Mouse (Mus musculus): ENCODE results near the gene Neurl2. TPM values are rescaled to one million over a fixed set of nuclear protein-coding genes. Genes with fewer than 3 reads are reported as not detected.
"Not testable (repeated sequence)": the region's sequence is repeated elsewhere in the genome, so short reads cannot be mapped to it uniquely, and the experiment has no call there.

Gene Neurl2
- polyA plus RNA-seq, 1 experiment from 2014 or later: 9.0 TPM

DNA sequence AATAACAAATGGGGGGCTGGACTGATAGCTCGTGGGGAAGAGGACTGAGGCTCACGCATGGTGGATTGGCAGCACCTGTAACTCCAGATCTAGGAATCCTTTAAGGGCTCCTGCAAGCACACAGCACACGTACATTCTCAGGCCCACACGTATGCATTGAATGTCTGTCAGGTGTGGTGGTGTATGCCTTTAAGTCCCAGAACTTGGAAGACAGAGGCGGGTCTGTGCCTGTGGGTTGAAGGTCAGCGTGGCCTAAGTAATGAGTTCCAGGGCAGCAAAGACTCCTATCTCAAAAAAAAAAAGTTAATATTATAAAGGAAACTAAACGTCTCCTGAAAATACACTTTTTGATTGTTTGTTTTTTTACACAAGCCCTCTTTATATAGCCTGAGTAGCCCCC is 26.6 kb downstream of the Neurl2 start:
- WGBS: 65% methylated on average over 7 of the region's 7 CpGs
- no peak for ATAC-seq (ENCODE audit: insufficient number of reproducible peaks, insufficient read depth, low FRiP score, low TSS enrichment, low read depth)
- H3K36me3 ChIP-seq: peaks cover 20% of the 10 kb centered on the region
- peaks cover 25% of the 10 kb centered on the region for H3K4me1 ChIP-seq
- no peaks in the 10 kb centered on the region for H3K27me3 ChIP-seq
- no peak overlapping the region for H3K27ac ChIP-seq
- no peak overlapping the region for H3K4me2 ChIP-seq
- no peaks in the 10 kb centered on the region for H3K9me3 ChIP-seq
- H3K4me3 ChIP-seq: no peak overlapping the region
- H3K9ac ChIP-seq: no peak overlapping the region

DNA sequence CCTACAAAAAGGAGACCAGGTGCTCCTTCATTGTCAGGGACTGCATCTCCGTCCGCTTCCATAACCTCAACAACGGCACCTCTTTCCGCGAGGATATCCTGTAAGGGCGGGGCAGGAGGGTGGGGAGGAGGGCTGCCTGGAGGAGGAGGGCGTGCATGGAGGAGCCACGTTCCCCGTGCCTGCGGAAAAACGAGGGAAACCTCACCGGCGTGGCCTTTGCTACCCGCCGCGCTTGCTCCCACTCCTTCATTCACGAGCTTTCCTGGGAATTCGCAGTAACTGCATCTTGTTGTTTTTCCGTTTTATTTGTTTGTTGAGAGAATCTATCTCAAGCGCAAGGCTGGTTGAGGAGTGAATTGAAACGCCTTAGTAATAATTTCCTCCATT is 27.9 kb downstream of the Neurl2 start:
- Histone ChIP-seq H3K27ac (peak overlapping the region; percentile 68; the same call in 1 of the 2 replicates), H3K27me3 (no peaks in the 10 kb centered on the region), H3K4me1 (peaks cover 25% of the 10 kb centered on the region), H3K36me3 (peaks cover 31% of the 10 kb centered on the region), H3K4me3 (peak overlapping the region; percentile 87), H3K9me3 (no peaks in the 10 kb centered on the region), H3K4me2 (peak overlapping the region; percentile 91), H3K9ac (peak overlapping the region; percentile 83)
- peak; percentile 57 for ATAC-seq (ENCODE audit: insufficient number of reproducible peaks, insufficient read depth, low FRiP score, low TSS enrichment, low read depth)
- WGBS: 2% methylated on average over 21 of the region's 21 CpGs

DNA sequence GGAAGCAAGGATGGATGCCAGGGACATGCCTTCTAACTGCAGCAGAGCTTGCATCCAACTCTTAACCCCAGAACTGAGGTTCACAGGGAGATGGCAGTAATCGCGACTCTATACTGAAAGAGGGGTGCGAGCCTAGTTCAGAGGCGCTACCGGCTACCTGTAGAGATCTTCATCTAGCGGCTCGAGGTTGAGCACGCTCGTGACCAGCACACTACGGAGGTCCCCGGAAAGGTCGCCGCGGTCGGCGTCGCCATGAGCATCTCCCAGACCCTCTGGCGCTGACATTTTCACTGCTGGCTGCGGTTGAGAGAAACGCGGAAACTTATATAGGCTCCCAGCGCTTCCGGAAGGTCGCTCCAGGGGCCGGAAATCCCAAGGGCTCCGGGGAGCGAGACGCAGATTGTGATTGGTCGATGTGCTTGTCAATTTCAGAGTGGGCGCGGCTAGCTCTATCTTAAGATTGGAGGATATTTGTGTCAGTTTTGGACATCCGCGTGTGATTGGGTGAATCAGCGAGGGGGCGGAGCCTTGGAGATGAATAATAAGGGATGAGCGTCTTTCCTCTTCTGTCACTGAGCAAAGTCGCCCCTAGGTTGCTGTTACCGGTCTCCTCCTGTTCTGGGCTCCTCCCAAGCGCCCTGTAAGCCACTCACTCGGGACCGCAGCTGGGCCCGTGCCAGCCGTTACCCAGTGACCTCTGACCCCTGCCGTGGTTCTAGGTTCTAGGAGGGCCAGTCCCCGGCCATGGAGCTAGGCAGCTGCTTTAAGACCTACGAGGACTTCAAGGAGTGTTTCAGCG is 28.5 kb downstream of the Neurl2 start, which contains the start of the genes Acot8 and Zswim3:
Gene Acot8 (minus strand): TSS at position 350 of the 799 bp plus-strand sequence.
Gene Zswim3 (plus strand): TSS at position 566 of the 799 bp plus-strand sequence.
- peak within 1 kb of the TSS; percentile 91 for H3K4me2 ChIP-seq
- H3K4me3 ChIP-seq: peak within 1 kb of the TSS; percentile 87
- under 1% methylated on average over 47 of the region's 47 CpGs for WGBS
- peak within 1 kb of the TSS; percentile 86 for H3K27ac ChIP-seq
- H3K36me3 ChIP-seq: peaks cover 37% of the 10 kb centered on the region
- peak within 1 kb of the TSS; percentile 83 for H3K9ac ChIP-seq
- no peaks in the 10 kb centered on the region for H3K9me3 ChIP-seq
- ATAC-seq (ENCODE audit: insufficient number of reproducible peaks, insufficient read depth, low FRiP score, low TSS enrichment, low read depth): peak; percentile 92
- H3K4me1 ChIP-seq: peaks cover 25% of the 10 kb centered on the region
- no peaks in the 10 kb centered on the region for H3K27me3 ChIP-seq

DNA sequence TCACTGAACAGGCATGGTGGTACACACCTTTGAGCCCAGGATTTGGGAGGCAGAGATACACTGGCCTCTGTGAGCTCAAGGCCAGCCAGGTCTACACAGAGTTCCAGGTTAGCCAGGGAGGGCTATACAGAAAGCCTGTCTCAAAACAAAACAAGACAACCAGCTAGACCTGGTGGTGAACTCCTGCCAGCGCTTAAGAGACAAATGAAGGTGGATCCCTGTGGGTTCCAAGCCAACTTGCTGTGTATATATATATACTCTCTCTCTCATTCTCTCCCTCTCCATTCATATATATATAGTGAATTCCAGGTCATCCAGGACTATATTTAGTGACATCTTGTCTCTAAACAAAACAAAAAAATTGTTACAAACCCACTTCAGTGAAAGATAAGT is 29.3 kb downstream of the Neurl2 start:
- H3K27ac ChIP-seq: peak overlapping the region; percentile 86; the same call in 1 of the 2 replicates
- WGBS: 73% methylated on average over 1 of the region's 1 CpGs

DNA sequence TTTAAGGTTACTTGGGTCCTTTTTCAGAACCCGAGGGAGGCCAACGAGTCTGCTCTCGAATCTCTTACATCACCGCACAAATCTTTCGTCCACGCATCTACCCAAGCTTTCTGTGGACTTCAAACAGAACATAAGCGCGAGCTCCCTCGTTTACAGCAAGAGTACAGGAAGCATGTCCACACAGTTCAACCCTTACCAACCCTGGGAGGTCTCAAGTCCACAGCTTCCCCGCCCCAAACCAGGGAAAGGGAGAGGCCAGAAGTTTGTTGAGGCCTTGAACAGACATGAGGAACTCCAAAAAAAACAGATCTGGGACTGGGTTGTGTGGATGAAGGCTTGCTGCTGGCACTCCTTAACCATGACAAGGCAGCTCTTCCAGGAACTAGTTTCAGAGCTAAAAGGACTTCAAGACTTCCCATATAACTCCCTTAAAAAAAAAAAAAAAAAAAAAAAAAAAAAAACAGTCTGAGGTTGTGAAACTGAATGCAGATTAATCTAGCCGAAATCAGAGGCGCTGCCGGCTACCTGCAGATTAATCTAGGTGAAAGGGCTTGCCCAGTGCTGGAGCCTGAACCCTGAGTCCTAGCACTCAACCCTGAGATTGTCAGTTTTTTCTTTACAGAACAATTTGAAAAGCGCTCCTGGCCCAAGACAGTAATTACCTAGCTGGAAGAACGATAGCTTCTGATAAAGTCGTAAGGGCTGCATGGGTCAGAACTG is 29.9 kb downstream of the Neurl2 start:
- Histone ChIP-seq H3K27ac (no peak overlapping the region), H3K4me2 (peak overlapping the region; percentile 91), H3K27me3 (no peaks in the 10 kb centered on the region), H3K9ac (peak overlapping the region; percentile 81), H3K4me3 (peak overlapping the region; percentile 87), H3K36me3 (peaks cover 40% of the 10 kb centered on the region), H3K4me1 (peaks cover 25% of the 10 kb centered on the region), H3K9me3 (no peaks in the 10 kb centered on the region)
- WGBS: 86% methylated on average over 16 of the region's 16 CpGs
- no peak for ATAC-seq (ENCODE audit: insufficient number of reproducible peaks, insufficient read depth, low FRiP score, low TSS enrichment, low read depth)

More for the DNA sequence above, 29.3 kb downstream of the Neurl2 start:
- Histone ChIP-seq H3K4me2 (peak overlapping the region; percentile 91), H3K36me3 (peaks cover 40% of the 10 kb centered on the region), H3K4me3 (peak overlapping the region; percentile 87), H3K9ac (peak overlapping the region; percentile 81), H3K4me1 (peaks cover 25% of the 10 kb centered on the region), H3K9me3 (no peaks in the 10 kb centered on the region), H3K27me3 (no peaks in the 10 kb centered on the region)
- no peak for ATAC-seq (ENCODE audit: insufficient number of reproducible peaks, insufficient read depth, low FRiP score, low TSS enrichment, low read depth)

DNA sequence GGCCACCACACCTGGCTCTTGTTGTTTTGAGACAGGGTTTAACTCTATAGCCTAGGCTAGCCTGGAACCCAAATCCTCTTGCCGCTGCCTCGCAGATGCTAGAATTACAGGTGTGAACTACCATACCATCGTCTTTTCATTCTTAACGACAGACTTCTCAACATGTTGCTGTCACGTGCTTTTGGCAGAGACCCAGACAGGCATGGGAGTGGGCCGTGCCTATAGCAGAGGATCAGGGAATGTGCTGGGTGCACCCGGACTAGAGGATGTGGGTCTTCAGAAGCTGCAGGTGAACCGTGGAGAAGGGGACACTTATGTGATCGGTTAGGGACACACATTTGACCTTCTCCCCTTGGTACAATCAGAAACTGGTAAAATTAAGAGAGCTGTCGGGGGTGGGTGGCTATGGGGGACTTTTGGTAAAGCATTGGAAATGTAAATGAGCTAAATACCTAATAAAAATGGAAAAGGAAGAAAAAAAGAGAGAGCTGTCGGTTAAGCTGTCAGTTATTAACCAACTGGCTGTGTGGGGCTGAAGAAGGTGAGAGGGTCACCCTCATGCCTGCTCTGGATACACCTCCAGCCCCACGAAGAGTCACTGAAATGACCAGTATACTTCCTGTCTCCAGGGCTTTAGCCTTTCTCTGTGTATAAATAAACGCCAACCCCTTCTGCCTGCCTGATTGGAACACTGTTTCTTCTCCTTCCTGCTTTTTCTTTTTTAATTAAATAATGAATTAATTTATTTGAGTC is 32.8 kb downstream of the Neurl2 start:
- no peaks in the 10 kb centered on the region for H3K9me3 ChIP-seq
- H3K27ac ChIP-seq: no peak overlapping the region
- no peak overlapping the region for H3K9ac ChIP-seq
- ATAC-seq (ENCODE audit: insufficient number of reproducible peaks, insufficient read depth, low FRiP score, low TSS enrichment, low read depth): no peak
- 90% methylated on average over 13 of the region's 13 CpGs for WGBS
- peaks cover 63% of the 10 kb centered on the region for H3K36me3 ChIP-seq
- H3K4me3 ChIP-seq: no peak overlapping the region
- H3K4me1 ChIP-seq: peaks cover 15% of the 10 kb centered on the region
- H3K4me2 ChIP-seq: no peak overlapping the region
- H3K27me3 ChIP-seq: no peaks in the 10 kb centered on the region

DNA sequence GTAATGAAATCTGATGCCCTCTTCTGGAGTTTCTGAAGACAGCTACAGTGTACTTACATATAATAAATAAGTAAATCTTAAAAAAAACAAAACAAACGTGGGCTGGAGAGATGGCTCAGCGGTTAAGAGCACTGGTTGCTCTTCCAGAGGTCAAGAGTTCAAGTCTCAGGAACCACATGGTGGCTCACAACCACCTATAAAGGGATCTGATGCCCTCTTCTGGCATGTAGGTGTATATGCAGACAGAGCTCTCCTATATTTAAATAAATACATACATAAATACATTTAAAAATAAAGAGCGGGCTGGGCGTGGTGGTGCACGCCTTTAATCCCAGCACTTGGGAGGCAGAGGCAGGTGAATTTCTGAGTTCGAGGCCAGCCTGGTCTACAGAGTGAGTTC is 34.7 kb downstream of the Neurl2 start:
- not testable (repeated sequence) for H3K9me3 ChIP-seq; H3K27ac ChIP-seq; ATAC-seq (ENCODE audit: insufficient number of reproducible peaks, insufficient read depth, low FRiP score, low TSS enrichment, low read depth); H3K9ac ChIP-seq; H3K4me2 ChIP-seq; H3K27me3 ChIP-seq; H3K4me1 ChIP-seq; H3K4me3 ChIP-seq
- 81% methylated on average over 6 of the region's 6 CpGs for WGBS
- H3K36me3 ChIP-seq: peaks cover 74% of the 10 kb centered on the region

DNA sequence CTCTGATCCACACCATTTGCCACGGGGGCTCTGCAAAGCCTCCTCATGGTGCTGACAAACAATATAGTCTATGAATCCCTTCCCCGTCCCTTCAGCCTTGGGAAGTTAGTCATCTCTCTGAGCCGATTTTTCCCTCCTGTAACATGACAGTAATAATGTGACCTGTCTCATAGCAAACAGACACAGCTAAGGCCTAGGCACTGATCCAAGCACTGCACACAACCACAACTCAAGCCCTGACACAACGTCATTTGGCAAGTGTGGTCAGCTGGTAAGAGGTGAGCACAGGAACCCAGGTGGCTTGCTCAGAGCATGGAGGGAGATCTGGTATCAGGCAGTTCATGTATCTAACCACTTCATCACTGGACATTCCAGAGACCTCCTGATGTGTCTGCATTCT is 37.4 kb downstream of the Neurl2 start:
- no peaks in the 10 kb centered on the region for H3K27me3 ChIP-seq
- H3K4me3 ChIP-seq: no peak overlapping the region
- H3K9me3 ChIP-seq: no peaks in the 10 kb centered on the region
- no peaks in the 10 kb centered on the region for H3K4me1 ChIP-seq
- ATAC-seq (ENCODE audit: insufficient number of reproducible peaks, insufficient read depth, low FRiP score, low TSS enrichment, low read depth): no peak
- 87% methylated on average over 4 of the region's 4 CpGs for WGBS
- H3K4me2 ChIP-seq: no peak overlapping the region
- H3K9ac ChIP-seq: no peak overlapping the region
- H3K27ac ChIP-seq: no peak overlapping the region
- H3K36me3 ChIP-seq: peaks cover 84% of the 10 kb centered on the region

DNA sequence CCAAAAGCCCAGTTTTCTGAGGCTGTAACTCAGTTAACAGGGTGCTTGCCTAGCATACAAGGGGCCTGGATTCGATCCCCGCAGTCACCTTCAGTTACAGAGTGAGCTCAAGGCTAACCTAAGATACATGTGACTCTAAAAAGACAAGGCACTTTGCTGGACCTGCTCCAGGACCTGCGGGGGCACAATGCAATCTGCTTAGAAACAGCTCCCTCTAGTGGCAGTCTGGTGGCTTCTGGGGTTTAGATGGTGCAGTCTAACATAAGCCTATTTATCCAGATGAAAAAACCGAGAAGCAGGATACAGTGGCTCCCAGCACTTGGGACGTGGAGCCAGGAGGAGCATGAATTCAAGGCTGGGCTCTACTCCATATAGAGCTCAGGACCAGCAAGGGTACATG is 39.0 kb downstream of the Neurl2 start:
- H3K9ac ChIP-seq: no peak overlapping the region
- 35% methylated on average over 5 of the region's 5 CpGs for WGBS
- ATAC-seq (ENCODE audit: insufficient number of reproducible peaks, insufficient read depth, low FRiP score, low TSS enrichment, low read depth): no peak
- no peak overlapping the region for H3K4me3 ChIP-seq
- peaks cover 74% of the 10 kb centered on the region for H3K36me3 ChIP-seq
- H3K27ac ChIP-seq: no peak overlapping the region
- no peaks in the 10 kb centered on the region for H3K9me3 ChIP-seq
- no peak overlapping the region for H3K4me2 ChIP-seq
- no peaks in the 10 kb centered on the region for H3K4me1 ChIP-seq
- no peaks in the 10 kb centered on the region for H3K27me3 ChIP-seq

DNA sequence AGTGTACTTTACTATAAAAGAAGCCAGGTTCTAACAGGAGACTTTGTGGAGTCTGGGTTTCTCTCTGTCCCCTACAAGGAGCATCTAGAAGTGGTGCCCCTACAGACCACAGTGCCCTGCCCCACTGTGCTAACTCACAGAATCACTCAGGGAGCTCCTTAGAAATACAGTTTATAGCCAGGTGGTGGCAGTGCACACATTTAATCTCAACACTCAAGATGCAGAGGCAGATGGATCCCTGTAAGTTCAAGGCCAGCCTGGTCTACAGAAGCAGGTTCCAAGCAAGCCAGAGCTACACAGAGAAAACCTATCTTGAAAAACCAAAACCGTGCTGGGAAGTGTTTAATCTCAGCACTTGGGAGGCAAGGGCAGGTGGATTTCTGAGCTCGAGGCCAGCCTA is 39.5 kb downstream of the Neurl2 start:
- no peak overlapping the region for H3K4me3 ChIP-seq
- H3K36me3 ChIP-seq: peaks cover 72% of the 10 kb centered on the region
- H3K27ac ChIP-seq: no peak overlapping the region
- H3K9ac ChIP-seq: no peak overlapping the region
- peaks cover 2% of the 10 kb centered on the region; the same call in 1 of the 2 replicates for H3K4me1 ChIP-seq
- H3K27me3 ChIP-seq: no peaks in the 10 kb centered on the region
- ATAC-seq (ENCODE audit: insufficient number of reproducible peaks, insufficient read depth, low FRiP score, low TSS enrichment, low read depth): no peak
- no peak overlapping the region for H3K4me2 ChIP-seq
- H3K9me3 ChIP-seq: no peaks in the 10 kb centered on the region
- 92% methylated on average over 2 of the region's 2 CpGs for WGBS

DNA sequence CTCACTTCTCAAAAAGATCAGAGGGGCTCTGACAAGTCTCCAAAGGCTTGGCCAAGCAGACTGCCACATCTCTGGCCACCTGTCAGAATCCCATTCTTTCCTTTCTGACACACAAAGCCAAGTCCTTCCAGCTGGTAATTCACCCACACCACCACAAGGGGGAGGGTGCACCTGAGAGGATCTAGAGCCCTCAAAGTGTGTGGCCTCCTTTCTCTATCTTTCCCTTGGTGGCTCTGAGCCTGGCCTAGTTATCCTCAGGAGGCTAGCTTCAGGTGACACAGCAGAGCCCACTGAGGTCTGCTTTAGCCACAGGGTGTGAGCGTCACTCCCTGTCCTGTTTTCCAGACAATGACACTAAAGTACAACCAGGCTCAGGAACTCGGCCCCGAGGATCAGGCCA is 40.0 kb downstream of the Neurl2 start:
- peaks cover 72% of the 10 kb centered on the region for H3K36me3 ChIP-seq
- no peak overlapping the region for H3K27ac ChIP-seq
- WGBS: 79% methylated on average over 3 of the region's 3 CpGs

More for the DNA sequence above, 40.0 kb downstream of the Neurl2 start:
- Histone ChIP-seq H3K4me1 (peaks cover 8% of the 10 kb centered on the region), H3K9me3 (no peaks in the 10 kb centered on the region), H3K27me3 (no peaks in the 10 kb centered on the region), H3K4me3 (no peak overlapping the region), H3K9ac (no peak overlapping the region), H3K4me2 (no peak overlapping the region)
- ATAC-seq (ENCODE audit: insufficient number of reproducible peaks, insufficient read depth, low FRiP score, low TSS enrichment, low read depth): no peak

Data from embryonic facial prominence, embryonic 13.5 days (tissue).